Mouse (Mus musculus) cerebellum, adult 2 months (tissue): Measurements from ENCODE around the gene Zfp296. TPM values are rescaled to one million over a fixed set of nuclear protein-coding genes. Genes with fewer than 3 reads are reported as not detected.
"Not testable (repeated sequence)": the region's sequence is repeated elsewhere in the genome, so short reads cannot be mapped to it uniquely, and the experiment has no call there.

ENCODE experiments used
- DNase-seq, 2 experiments: peaks; one replicate each; pipeline ENCODE4 v3.0.0; 2021
- H3K27ac ChIP-seq: fragments of 200-500 bp; 2 replicates; pipeline ENCODE4 v1.5.1; 2012; ENCODE audit warnings: low read length, control low read depth, inconsistent platforms; ENCODE audit not compliant: insufficient read depth
- H3K27me3 ChIP-seq: fragments of 200-500 bp; 2 replicates; pipeline ENCODE4 v1.6.1; 2012; ENCODE audit warnings: inconsistent platforms, mild to moderate bottlenecking, low read length, moderate library complexity; ENCODE audit not compliant: control insufficient read depth, insufficient read depth
- H3K4me1 ChIP-seq: fragments of 200-500 bp; 2 replicates; pipeline ENCODE4 v1.6.1; 2011; ENCODE audit warnings: low read length; ENCODE audit not compliant: control insufficient read depth, insufficient read depth
- H3K4me3 ChIP-seq: fragments of 200-500 bp; replicated peaks from 2 replicates; pipeline ENCODE3; 2011; ENCODE audit warnings: mild to moderate bottlenecking, low read depth, low read length, control low read depth; ENCODE audit not compliant: insufficient read depth
- CTCF ChIP-seq: fragments of 200-500 bp; IDR thresholded peaks from 2 replicates; pipeline ENCODE4 v1.5.1; 2011; ENCODE audit warnings: low read depth, mild to moderate bottlenecking, control low read depth, low read length, moderate library complexity, borderline replicate concordance; ENCODE audit not compliant: insufficient read depth
- POLR2A ChIP-seq: fragments of 200-500 bp; IDR thresholded peaks from 2 replicates; pipeline ENCODE4 v1.6.1; 2011; ENCODE audit warnings: low read length, control low read depth, borderline replicate concordance; ENCODE audit not compliant: insufficient read depth
- WGBS: fragments of 180-500 bp; shearing (Covaris S2); methylation state at CpG from one replicate; pipeline ENCODE4 v1.1.7; 2018; 5-methylcytosine and 5-hydroxymethylcytosine counted together
- polyA plus RNA-seq: library from polyadenylated mRNA; depleted of rRNA; stranded (reverse); fragments of >200 nt; gene quantifications from 2 replicates; pipeline ENCODE4 v1.2.3, GENCODE M21; 2012

The Zfp296 gene
- polyA plus RNA-seq, 1 experiment, result 3.4 TPM

DNA sequence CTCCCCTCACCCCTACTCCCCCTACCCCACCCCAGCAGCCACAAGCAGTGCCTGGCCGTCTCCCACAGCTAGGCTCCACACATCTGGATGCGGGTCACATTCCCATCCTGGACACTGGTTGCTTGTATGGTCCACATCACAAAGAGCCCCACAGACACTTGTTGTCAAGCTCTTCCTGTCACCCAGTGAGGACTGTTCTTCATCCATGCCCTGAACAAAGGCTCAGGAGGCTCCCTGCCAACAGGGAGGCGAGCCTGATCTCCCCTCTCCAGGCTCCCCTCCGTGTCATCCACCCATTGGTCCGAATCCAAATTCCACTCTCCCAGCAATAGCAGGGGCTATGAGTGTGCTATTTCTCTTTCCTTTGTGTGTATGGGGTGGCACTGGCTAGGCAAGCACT, 23.5 kb downstream of the Zfp296 start:
- DNase-seq, result peak in 1 of 2 experiments; percentile 60
- 14% methylated on average over 5 of the region's 5 CpGs for WGBS
- Histone ChIP-seq H3K27me3 (no peaks in the 10 kb centered on the region), H3K4me1 (peaks cover 20% of the 10 kb centered on the region), H3K4me3 (no peak overlapping the region), H3K27ac (peak overlapping the region; percentile 66; the same call in 1 of the 2 replicates)
- no peak for TF ChIP-seq POLR2A
- TF ChIP-seq CTCF, result no peak

DNA sequence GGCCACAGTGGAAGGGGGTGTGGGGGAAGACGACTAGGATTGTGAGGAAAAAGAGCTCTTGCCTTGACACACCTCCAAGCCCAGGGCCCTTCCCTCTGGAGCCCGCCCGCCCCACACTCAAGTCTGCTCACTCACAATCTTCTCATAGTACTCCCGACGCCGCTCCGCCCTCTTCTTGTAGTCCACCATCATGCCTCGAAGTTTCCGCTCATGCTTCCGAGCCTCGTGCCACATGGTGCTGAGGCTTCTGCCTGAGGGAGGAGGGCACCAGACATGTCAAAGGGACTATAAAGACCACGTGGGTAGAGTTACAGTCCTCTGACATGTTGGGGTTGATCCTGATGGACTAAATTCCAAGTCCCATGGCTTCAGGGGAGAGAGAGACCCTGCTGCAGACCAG, 26.0 kb downstream of the Zfp296 start:
- H3K4me1 ChIP-seq, result peaks cover 16% of the 10 kb centered on the region
- H3K27ac ChIP-seq, result peak overlapping the region; percentile 26; the same call in 1 of the 2 replicates
- TF ChIP-seq CTCF, result no peak
- no peak for TF ChIP-seq POLR2A
- DNase-seq, result no peak
- 72% methylated on average over 12 of the region's 12 CpGs for WGBS
- H3K27me3 ChIP-seq, result no peaks in the 10 kb centered on the region
- H3K4me3 ChIP-seq, result no peak overlapping the region

DNA sequence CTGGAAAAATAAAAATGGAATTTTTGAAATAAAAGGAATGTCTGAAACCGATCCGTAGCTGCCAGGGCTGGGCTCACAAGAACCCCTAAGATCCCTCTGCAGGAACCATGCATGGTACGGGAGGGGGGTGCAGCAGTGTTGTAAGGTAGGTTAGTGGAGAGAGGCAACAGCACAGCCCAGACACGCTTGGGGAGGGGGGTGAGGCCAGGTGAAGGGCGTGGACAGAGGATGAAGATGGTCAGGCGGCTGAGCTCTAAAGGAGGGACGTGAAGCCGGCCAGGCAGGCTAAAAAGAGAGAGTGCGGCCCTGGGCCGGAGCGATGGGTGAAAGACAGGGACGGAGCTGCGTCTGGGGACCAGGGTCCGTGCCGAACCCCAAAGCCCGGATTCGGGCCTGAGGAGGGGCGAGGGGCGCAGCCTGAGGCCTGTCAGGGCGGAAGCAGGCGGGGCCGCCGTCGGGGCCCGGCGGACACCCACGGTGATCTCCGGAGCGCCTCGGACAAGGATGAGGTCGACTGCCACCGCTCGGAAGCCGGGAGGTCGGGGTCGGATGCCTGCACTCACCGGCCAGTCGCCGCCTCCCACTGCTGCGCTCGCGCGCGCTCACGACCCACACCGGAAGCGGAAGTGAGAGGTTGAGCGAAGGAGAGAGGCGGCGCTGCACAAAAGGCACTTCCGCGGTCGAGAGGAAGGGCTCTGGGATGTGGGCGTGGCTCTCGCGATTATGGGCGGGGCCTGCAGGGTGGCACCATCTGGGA, 26.9 kb downstream of the Zfp296 start, which contains the start of gene Clasrp:
Clasrp (minus strand) TSS at position 638 of the 757 bp plus-strand sequence.
- H3K27ac ChIP-seq, result peak within 1 kb of the TSS; percentile 46; the same call in 1 of the 2 replicates
- peak; percentile 95 for DNase-seq
- H3K4me3 ChIP-seq, result peak within 1 kb of the TSS; percentile 69
- TF ChIP-seq POLR2A (peak; percentile 89), CTCF (no peak)
- WGBS, result 1% methylated on average over 57 of the region's 57 CpGs
- peaks cover 16% of the 10 kb centered on the region for H3K4me1 ChIP-seq
- no peaks in the 10 kb centered on the region for H3K27me3 ChIP-seq

DNA sequence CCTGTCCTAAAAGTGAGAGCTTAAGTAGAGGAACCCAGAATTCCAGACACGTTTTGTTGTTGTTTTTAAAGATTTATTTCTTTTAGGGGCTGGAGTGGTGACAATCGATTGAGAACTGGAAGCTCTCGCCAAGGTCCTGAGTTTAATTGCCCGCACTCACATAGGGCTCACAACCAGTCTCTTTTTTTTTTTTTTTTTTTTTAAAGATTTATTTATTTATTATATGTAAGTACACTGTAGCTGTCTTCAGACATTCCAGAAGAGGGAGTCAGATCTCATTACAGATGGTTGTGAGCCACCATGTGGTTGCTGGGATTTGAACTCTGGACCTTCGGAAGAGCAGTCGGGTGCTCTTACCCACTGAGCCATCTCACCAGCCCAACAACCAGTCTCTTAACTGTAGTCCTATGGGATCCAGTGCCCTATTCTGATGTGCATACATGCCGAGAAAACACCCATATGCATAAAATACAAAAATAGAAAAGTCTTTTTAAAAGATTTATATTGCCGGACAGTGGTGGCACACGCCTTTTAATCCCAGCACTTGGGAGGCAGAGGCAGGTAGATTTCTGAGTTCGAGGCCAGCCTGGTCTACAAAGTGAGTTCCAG, 27.6 kb downstream of the Zfp296 start:
- H3K27me3 ChIP-seq, DNase-seq, H3K27ac ChIP-seq: not testable (repeated sequence)
- Histone ChIP-seq H3K4me3 (peak overlapping the region; percentile 69), H3K4me1 (peaks cover 15% of the 10 kb centered on the region)
- 49% methylated on average over 10 of the region's 10 CpGs for WGBS

DNA sequence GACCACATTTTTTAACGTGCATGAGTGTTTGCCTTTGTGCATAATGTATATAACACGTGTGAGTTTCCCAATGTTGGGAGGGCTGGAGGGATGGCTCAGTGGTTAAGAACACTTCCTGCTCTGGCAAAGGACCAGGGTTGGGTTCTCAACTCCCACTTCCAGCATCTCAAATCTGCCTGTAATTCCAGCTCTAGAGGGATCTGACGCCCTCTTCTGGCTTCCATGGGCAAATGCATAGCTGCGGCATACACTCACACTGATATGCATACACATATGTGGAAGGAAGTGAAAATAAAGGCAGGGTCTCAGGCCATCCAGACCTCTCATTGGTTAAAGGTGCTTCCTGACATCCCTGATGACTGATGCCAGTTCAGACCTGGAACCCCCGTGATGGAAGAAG, 30.2 kb downstream of the Zfp296 start:
- DNase-seq, result no peak
- Histone ChIP-seq H3K27ac (no peak overlapping the region), H3K4me3 (no peak overlapping the region), H3K4me1 (peaks cover 5% of the 10 kb centered on the region), H3K27me3 (no peaks in the 10 kb centered on the region)
- TF ChIP-seq POLR2A (no peak), CTCF (no peak)
- WGBS, result 82% methylated on average over 5 of the region's 5 CpGs

DNA sequence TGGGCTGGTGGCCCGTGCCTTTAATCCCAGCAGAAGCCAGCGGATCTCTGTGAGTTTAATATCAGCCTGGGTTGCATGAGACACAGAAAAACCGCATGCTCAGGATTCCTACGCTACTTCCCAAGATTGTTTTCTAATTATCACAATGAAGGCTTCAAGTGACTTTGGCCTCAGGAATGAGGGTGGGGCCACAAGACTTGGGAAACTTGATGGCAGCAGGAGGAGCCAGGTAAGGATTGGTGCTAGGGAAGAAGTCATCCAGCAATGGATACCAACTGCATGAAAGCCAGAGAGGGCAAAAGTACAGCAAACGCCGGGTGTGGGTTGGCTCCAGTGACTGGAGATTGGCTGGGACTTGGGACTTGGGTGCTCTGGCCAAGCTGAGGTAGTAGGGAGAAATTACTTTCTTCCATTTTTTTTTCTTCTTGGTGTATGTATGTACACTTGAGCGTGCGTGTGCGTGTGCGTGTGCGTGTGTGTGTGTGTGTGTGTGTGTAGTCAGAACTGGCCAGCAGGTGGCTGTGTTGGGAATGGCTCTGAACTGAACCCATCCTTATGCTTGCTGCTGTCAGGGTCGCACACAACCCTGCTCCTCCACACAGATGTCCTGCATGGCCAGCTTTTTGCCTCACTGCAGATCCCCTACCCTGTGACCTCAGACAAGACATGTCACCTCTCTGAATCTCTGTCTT, 32.7 kb downstream of the Zfp296 start:
- TF ChIP-seq POLR2A (no peak), CTCF (no peak)
- Histone ChIP-seq H3K27ac (no peak overlapping the region), H3K4me3 (no peak overlapping the region), H3K27me3 (no peaks in the 10 kb centered on the region), H3K4me1 (no peaks in the 10 kb centered on the region)
- WGBS, result 93% methylated on average over 12 of the region's 12 CpGs
- DNase-seq, result no peak

DNA sequence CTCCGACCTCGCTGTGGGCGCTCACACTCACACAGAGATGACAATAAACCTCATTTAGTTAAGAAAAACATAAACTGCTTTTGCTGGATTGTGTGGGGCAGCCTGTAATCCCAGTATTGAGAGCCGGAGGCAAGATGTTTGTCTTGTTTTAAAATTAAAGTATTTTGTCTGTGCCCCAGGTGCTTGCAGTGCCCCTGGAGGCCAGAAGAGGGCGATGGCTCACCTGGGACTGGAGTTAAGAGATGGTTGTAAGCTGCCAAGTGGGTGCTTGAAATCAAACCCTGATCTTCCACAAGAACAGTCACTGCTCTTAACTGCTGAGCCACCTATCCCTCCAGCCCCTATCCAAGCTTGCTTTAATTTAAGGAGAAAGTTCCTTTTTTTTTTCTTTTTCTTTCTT, 33.9 kb downstream of the Zfp296 start:
- WGBS, result 72% methylated on average over 5 of the region's 5 CpGs
- no peak overlapping the region for H3K27ac ChIP-seq
- no peak for DNase-seq
- no peak for TF ChIP-seq POLR2A
- no peak for TF ChIP-seq CTCF
- H3K4me3 ChIP-seq, result no peak overlapping the region
- no peaks in the 10 kb centered on the region for H3K27me3 ChIP-seq
- H3K4me1 ChIP-seq, result no peaks in the 10 kb centered on the region
